Mouse (Mus musculus): Measurements from ENCODE around the gene Tacr2. TPM values are rescaled to one million over a fixed set of nuclear protein-coding genes. Genes with fewer than 3 reads are reported as not detected.

Gene Tacr2
- polyA plus RNA-seq, 1 experiment: not detected

GRCm38 (mm10) chr10:62218044-62218788 lies 34.0 kb upstream of the Tacr2 start:
- H3K4me1 ChIP-seq (ENCODE audit: control insufficient read depth, insufficient read depth, low read length): no peaks in the 10 kb centered on the region; the same call in 1 of the 2 replicates
- TF ChIP-seq CTCF (IDR thresholded peaks at IDR 0.05; ENCODE audit: control insufficient read depth, insufficient read depth, low read length): no peak
- no peak for TF ChIP-seq POLR2A (IDR thresholded peaks at IDR 0.05; ENCODE audit: borderline replicate concordance, control insufficient read depth, low read depth, low read length)
- H3K4me3 ChIP-seq (replicated peaks; ENCODE audit: control insufficient read depth, low read depth, low read length): no peak overlapping the region
- 77% methylated on average over 19 of the region's 19 CpGs for WGBS
- H3K27ac ChIP-seq (ENCODE audit: control insufficient read depth, insufficient read depth, low read depth, low read length, poor library complexity): no peak overlapping the region

- no peak for TF ChIP-seq POLR2A (IDR thresholded peaks at IDR 0.05; ENCODE audit: borderline replicate concordance, control insufficient read depth, low read depth, low read length)
- no peak for TF ChIP-seq CTCF (IDR thresholded peaks at IDR 0.05; ENCODE audit: control insufficient read depth, insufficient read depth, low read length)
- Histone ChIP-seq H3K4me3 (replicated peaks; ENCODE audit: control insufficient read depth, low read depth, low read length) (no peak overlapping the region), H3K4me1 (ENCODE audit: control insufficient read depth, insufficient read depth, low read length) (no peaks in the 10 kb centered on the region; the same call in 1 of the 2 replicates), H3K27ac (ENCODE audit: control insufficient read depth, insufficient read depth, low read depth, low read length, poor library complexity) (no peak overlapping the region)
- WGBS: 85% methylated on average over 7 of the region's 7 CpGs
Measured at GRCm38 (mm10) chr10:62218789-62219172, 33.5 kb upstream of the Tacr2 start.

- 76% methylated on average over 8 of the region's 8 CpGs for WGBS
- H3K27ac ChIP-seq (ENCODE audit: control insufficient read depth, insufficient read depth, low read depth, low read length, poor library complexity): no peak overlapping the region
- no peak for TF ChIP-seq POLR2A (IDR thresholded peaks at IDR 0.05; ENCODE audit: borderline replicate concordance, control insufficient read depth, low read depth, low read length)
- TF ChIP-seq CTCF (IDR thresholded peaks at IDR 0.05; ENCODE audit: control insufficient read depth, insufficient read depth, low read length): no peak
- no peak overlapping the region for H3K4me3 ChIP-seq (replicated peaks; ENCODE audit: control insufficient read depth, low read depth, low read length)
- H3K4me1 ChIP-seq (ENCODE audit: control insufficient read depth, insufficient read depth, low read length): no peaks in the 10 kb centered on the region; the same call in 1 of the 2 replicates
Measured at GRCm38 (mm10) chr10:62220732-62221514, 31.3 kb upstream of the Tacr2 start.

- no peak overlapping the region for H3K4me3 ChIP-seq (replicated peaks; ENCODE audit: control insufficient read depth, low read depth, low read length)
- H3K4me1 ChIP-seq (ENCODE audit: control insufficient read depth, insufficient read depth, low read length): no peaks in the 10 kb centered on the region; the same call in 1 of the 2 replicates
- no peak for TF ChIP-seq POLR2A (IDR thresholded peaks at IDR 0.05; ENCODE audit: borderline replicate concordance, control insufficient read depth, low read depth, low read length)
- TF ChIP-seq CTCF (IDR thresholded peaks at IDR 0.05; ENCODE audit: control insufficient read depth, insufficient read depth, low read length): no peak
- no peak overlapping the region for H3K27ac ChIP-seq (ENCODE audit: control insufficient read depth, insufficient read depth, low read depth, low read length, poor library complexity)
- WGBS: 73% methylated on average over 2 of the region's 2 CpGs
Measured at GRCm38 (mm10) chr10:62221647-62222046, 30.6 kb upstream of the Tacr2 start.

- Histone ChIP-seq H3K27ac (ENCODE audit: control insufficient read depth, insufficient read depth, low read depth, low read length, poor library complexity) (no peak overlapping the region), H3K4me3 (replicated peaks; ENCODE audit: control insufficient read depth, low read depth, low read length) (no peak overlapping the region), H3K4me1 (ENCODE audit: control insufficient read depth, insufficient read depth, low read length) (no peaks in the 10 kb centered on the region; the same call in 1 of the 2 replicates)
- WGBS: 90% methylated on average over 17 of the region's 17 CpGs
- no peak for TF ChIP-seq POLR2A (IDR thresholded peaks at IDR 0.05; ENCODE audit: borderline replicate concordance, control insufficient read depth, low read depth, low read length)
- TF ChIP-seq CTCF (IDR thresholded peaks at IDR 0.05; ENCODE audit: control insufficient read depth, insufficient read depth, low read length): no peak
Measured at GRCm38 (mm10) chr10:62222777-62223176, 29.5 kb upstream of the Tacr2 start.

GRCm38 (mm10) chr10:62224231-62224630 lies 28.0 kb upstream of the Tacr2 start:
- no peaks in the 10 kb centered on the region for H3K4me1 ChIP-seq (ENCODE audit: control insufficient read depth, insufficient read depth, low read length)
- H3K27ac ChIP-seq (ENCODE audit: control insufficient read depth, insufficient read depth, low read depth, low read length, poor library complexity): no peak overlapping the region
- no peak overlapping the region for H3K4me3 ChIP-seq (replicated peaks; ENCODE audit: control insufficient read depth, low read depth, low read length)
- no peak for TF ChIP-seq POLR2A (IDR thresholded peaks at IDR 0.05; ENCODE audit: borderline replicate concordance, control insufficient read depth, low read depth, low read length)
- no peak for TF ChIP-seq CTCF (IDR thresholded peaks at IDR 0.05; ENCODE audit: control insufficient read depth, insufficient read depth, low read length)
- WGBS: 72% methylated on average over 6 of the region's 6 CpGs

GRCm38 (mm10) chr10:62225839-62226238 lies 26.4 kb upstream of the Tacr2 start:
- Histone ChIP-seq H3K27ac (ENCODE audit: control insufficient read depth, insufficient read depth, low read depth, low read length, poor library complexity) (no peak overlapping the region), H3K4me3 (replicated peaks; ENCODE audit: control insufficient read depth, low read depth, low read length) (no peak overlapping the region), H3K4me1 (ENCODE audit: control insufficient read depth, insufficient read depth, low read length) (no peaks in the 10 kb centered on the region)
- TF ChIP-seq POLR2A (IDR thresholded peaks at IDR 0.05; ENCODE audit: borderline replicate concordance, control insufficient read depth, low read depth, low read length): no peak
- TF ChIP-seq CTCF (IDR thresholded peaks at IDR 0.05; ENCODE audit: control insufficient read depth, insufficient read depth, low read length): no peak
- WGBS: 72% methylated on average over 7 of the region's 7 CpGs

- 81% methylated on average over 6 of the region's 6 CpGs for whole genome bisulfite sequencing
- Histone ChIP-seq H3K4me3 (replicated peaks; ENCODE audit: control insufficient read depth, low read depth, low read length) (no peak overlapping the region), H3K27ac (ENCODE audit: control insufficient read depth, insufficient read depth, low read depth, low read length, poor library complexity) (no peak overlapping the region), H3K4me1 (ENCODE audit: control insufficient read depth, insufficient read depth, low read length) (no peaks in the 10 kb centered on the region; the same call in 1 of the 2 replicates)
- no peak for TF ChIP-seq POLR2A (IDR thresholded peaks at IDR 0.05; ENCODE audit: borderline replicate concordance, control insufficient read depth, low read depth, low read length)
- TF ChIP-seq CTCF (IDR thresholded peaks at IDR 0.05; ENCODE audit: control insufficient read depth, insufficient read depth, low read length): no peak
Measured at GRCm38 (mm10) chr10:62228126-62228525, 24.1 kb upstream of the Tacr2 start.
